Mouse (Mus musculus): ENCODE results near the gene Ctnna2. TPM values are rescaled to one million over a fixed set of nuclear protein-coding genes. Genes with fewer than 3 reads are reported as not detected.

The Ctnna2 gene
- polyA plus RNA-seq, 1 experiment from 2014 or later: 0.32 TPM

DNA sequence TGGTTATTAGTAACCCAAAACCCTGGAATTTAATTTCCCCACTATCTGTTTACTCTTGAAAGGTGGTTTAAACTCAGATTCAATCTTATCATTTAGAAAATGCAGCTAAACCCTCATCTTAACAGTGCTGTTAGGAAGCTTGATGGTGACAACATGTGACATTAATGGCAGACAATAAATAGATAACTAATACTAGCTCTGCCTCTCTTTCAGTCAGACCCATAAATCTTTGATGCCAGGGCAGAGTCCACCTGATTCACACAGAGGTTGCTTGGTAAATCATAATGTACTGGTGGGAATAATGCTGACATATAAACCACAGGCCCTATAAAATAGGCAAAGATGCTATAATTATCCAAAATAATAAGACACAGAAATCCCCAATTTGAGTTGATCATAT lies 398.6 kb downstream of the Ctnna2 start:
- Histone ChIP-seq H3K27me3 (ENCODE audit: control insufficient read depth, insufficient read depth, low read length) (no peaks in the 10 kb centered on the region), H3K36me3 (ENCODE audit: control insufficient read depth, insufficient read depth, low read length) (no peaks in the 10 kb centered on the region), H3K4me1 (ENCODE audit: control insufficient read depth, insufficient read depth, low read length) (no peaks in the 10 kb centered on the region), H3K9ac (ENCODE audit: low read depth, low read length) (no peak overlapping the region), H3K9me3 (ENCODE audit: control insufficient read depth, low read length) (no peaks in the 10 kb centered on the region), H3K4me3 (ENCODE audit: low read length) (no peak overlapping the region), H3K27ac (ENCODE audit: low read depth, low read length) (no peak overlapping the region), H3K4me2 (replicated peaks; ENCODE audit: low read depth, low read length) (no peak overlapping the region)
- no peak for ATAC-seq (ENCODE audit: low FRiP score, low TSS enrichment)

GRCm38 (mm10) chr6:77578612-77579011 lies 400.9 kb downstream of the Ctnna2 start:
- no peak overlapping the region for H3K4me3 ChIP-seq (ENCODE audit: low read length)
- H3K4me2 ChIP-seq (replicated peaks; ENCODE audit: low read depth, low read length): no peak overlapping the region
- no peaks in the 10 kb centered on the region for H3K36me3 ChIP-seq (ENCODE audit: control insufficient read depth, insufficient read depth, low read length)
- no peaks in the 10 kb centered on the region for H3K27me3 ChIP-seq (ENCODE audit: control insufficient read depth, insufficient read depth, low read length)
- H3K9ac ChIP-seq (ENCODE audit: low read depth, low read length): no peak overlapping the region
- no peak overlapping the region for H3K27ac ChIP-seq (ENCODE audit: low read depth, low read length)
- ATAC-seq (ENCODE audit: low FRiP score, low TSS enrichment): no peak
- no peaks in the 10 kb centered on the region for H3K9me3 ChIP-seq (ENCODE audit: control insufficient read depth, low read length)
- WGBS: 55% methylated on average over 1 of the region's 1 CpGs
- no peaks in the 10 kb centered on the region for H3K4me1 ChIP-seq (ENCODE audit: control insufficient read depth, insufficient read depth, low read length)

- no peaks in the 10 kb centered on the region for H3K4me1 ChIP-seq (ENCODE audit: control insufficient read depth, insufficient read depth, low read length)
- no peak overlapping the region for H3K4me3 ChIP-seq (ENCODE audit: low read length)
- no peak overlapping the region for H3K27ac ChIP-seq (ENCODE audit: low read depth, low read length)
- H3K4me2 ChIP-seq (replicated peaks; ENCODE audit: low read depth, low read length): no peak overlapping the region
- 62% methylated on average over 3 of the region's 3 CpGs for WGBS
- no peaks in the 10 kb centered on the region for H3K36me3 ChIP-seq (ENCODE audit: control insufficient read depth, insufficient read depth, low read length)
- H3K9me3 ChIP-seq (ENCODE audit: control insufficient read depth, low read length): no peaks in the 10 kb centered on the region
- no peak for ATAC-seq (ENCODE audit: low FRiP score, low TSS enrichment)
- H3K9ac ChIP-seq (ENCODE audit: low read depth, low read length): no peak overlapping the region
- no peaks in the 10 kb centered on the region for H3K27me3 ChIP-seq (ENCODE audit: control insufficient read depth, insufficient read depth, low read length)
These were observed 401.9 kb downstream of the Ctnna2 start for GRCm38 (mm10) chr6:77577585-77577984.

- H3K4me2 ChIP-seq (replicated peaks; ENCODE audit: low read depth, low read length): no peak overlapping the region
- H3K27me3 ChIP-seq (ENCODE audit: control insufficient read depth, insufficient read depth, low read length): no peaks in the 10 kb centered on the region
- H3K9ac ChIP-seq (ENCODE audit: low read depth, low read length): no peak overlapping the region
- no peak for ATAC-seq (ENCODE audit: low FRiP score, low TSS enrichment)
- H3K4me1 ChIP-seq (ENCODE audit: control insufficient read depth, insufficient read depth, low read length): no peaks in the 10 kb centered on the region
- no peak overlapping the region for H3K4me3 ChIP-seq (ENCODE audit: low read length)
- no peaks in the 10 kb centered on the region for H3K9me3 ChIP-seq (ENCODE audit: control insufficient read depth, low read length)
- WGBS: 52% methylated on average over 3 of the region's 3 CpGs
- H3K27ac ChIP-seq (ENCODE audit: low read depth, low read length): no peak overlapping the region
- no peaks in the 10 kb centered on the region for H3K36me3 ChIP-seq (ENCODE audit: control insufficient read depth, insufficient read depth, low read length)
These were observed 406.9 kb downstream of the Ctnna2 start for GRCm38 (mm10) chr6:77572614-77573013.

- Histone ChIP-seq H3K36me3 (ENCODE audit: control insufficient read depth, insufficient read depth, low read length) (no peaks in the 10 kb centered on the region), H3K4me3 (ENCODE audit: low read length) (no peak overlapping the region), H3K4me2 (replicated peaks; ENCODE audit: low read depth, low read length) (no peak overlapping the region), H3K27me3 (ENCODE audit: control insufficient read depth, insufficient read depth, low read length) (no peaks in the 10 kb centered on the region), H3K9me3 (ENCODE audit: control insufficient read depth, low read length) (no peaks in the 10 kb centered on the region), H3K9ac (ENCODE audit: low read depth, low read length) (no peak overlapping the region), H3K27ac (ENCODE audit: low read depth, low read length) (no peak overlapping the region), H3K4me1 (ENCODE audit: control insufficient read depth, insufficient read depth, low read length) (no peaks in the 10 kb centered on the region)
- 86% methylated on average over 3 of the region's 3 CpGs for WGBS
- no peak for ATAC-seq (ENCODE audit: low FRiP score, low TSS enrichment)
These were observed 409.6 kb downstream of the Ctnna2 start for GRCm38 (mm10) chr6:77569851-77570250.

DNA sequence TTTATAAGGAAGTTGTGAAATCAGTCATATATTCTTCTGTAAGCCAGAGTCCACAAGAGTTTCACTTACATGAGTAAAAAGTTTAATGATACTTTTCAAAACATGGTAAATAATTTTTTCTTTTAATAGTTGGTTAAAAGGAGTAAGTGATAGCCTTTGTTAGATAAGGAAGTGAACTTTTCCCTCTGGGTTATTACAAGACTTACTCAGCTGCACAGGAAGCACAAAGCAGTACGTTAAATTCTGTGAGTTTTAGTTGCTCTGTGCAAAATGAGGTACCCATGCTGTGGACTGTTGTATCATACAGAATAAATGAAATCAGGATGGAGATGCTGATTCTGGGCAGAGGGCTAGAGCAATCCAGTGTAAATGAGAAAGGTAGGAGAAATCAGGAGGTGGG lies 423.3 kb downstream of the Ctnna2 start:
- H3K36me3 ChIP-seq (ENCODE audit: control insufficient read depth, insufficient read depth, low read length): no peaks in the 10 kb centered on the region
- ATAC-seq (ENCODE audit: low FRiP score, low TSS enrichment): no peak
- 68% methylated on average over 1 of the region's 1 CpGs for WGBS
- H3K4me1 ChIP-seq (ENCODE audit: control insufficient read depth, insufficient read depth, low read length): no peaks in the 10 kb centered on the region
- H3K4me2 ChIP-seq (replicated peaks; ENCODE audit: low read depth, low read length): no peak overlapping the region
- no peak overlapping the region for H3K9ac ChIP-seq (ENCODE audit: low read depth, low read length)
- H3K9me3 ChIP-seq (ENCODE audit: control insufficient read depth, low read length): no peaks in the 10 kb centered on the region
- H3K27me3 ChIP-seq (ENCODE audit: control insufficient read depth, insufficient read depth, low read length): no peaks in the 10 kb centered on the region
- H3K4me3 ChIP-seq (ENCODE audit: low read length): no peak overlapping the region
- no peak overlapping the region for H3K27ac ChIP-seq (ENCODE audit: low read depth, low read length)

- Histone ChIP-seq H3K27me3 (ENCODE audit: control insufficient read depth, insufficient read depth, low read length) (no peaks in the 10 kb centered on the region), H3K27ac (ENCODE audit: low read depth, low read length) (no peak overlapping the region), H3K9ac (ENCODE audit: low read depth, low read length) (no peak overlapping the region), H3K4me3 (ENCODE audit: low read length) (no peak overlapping the region), H3K4me2 (replicated peaks; ENCODE audit: low read depth, low read length) (no peak overlapping the region), H3K9me3 (ENCODE audit: control insufficient read depth, low read length) (no peaks in the 10 kb centered on the region), H3K36me3 (ENCODE audit: control insufficient read depth, insufficient read depth, low read length) (no peaks in the 10 kb centered on the region), H3K4me1 (ENCODE audit: control insufficient read depth, insufficient read depth, low read length) (no peaks in the 10 kb centered on the region)
- no peak for ATAC-seq (ENCODE audit: low FRiP score, low TSS enrichment)
- 51% methylated on average over 15 of the region's 15 CpGs for WGBS
These were observed 442.3 kb downstream of the Ctnna2 start for GRCm38 (mm10) chr6:77537055-77537807.

GRCm38 (mm10) chr6:77527636-77528035 lies 451.9 kb downstream of the Ctnna2 start:
- Histone ChIP-seq H3K36me3 (ENCODE audit: control insufficient read depth, insufficient read depth, low read length) (no peaks in the 10 kb centered on the region), H3K9me3 (ENCODE audit: control insufficient read depth, low read length) (no peaks in the 10 kb centered on the region), H3K4me1 (ENCODE audit: control insufficient read depth, insufficient read depth, low read length) (no peaks in the 10 kb centered on the region), H3K27me3 (ENCODE audit: control insufficient read depth, insufficient read depth, low read length) (no peaks in the 10 kb centered on the region), H3K4me2 (replicated peaks; ENCODE audit: low read depth, low read length) (no peak overlapping the region), H3K27ac (ENCODE audit: low read depth, low read length) (no peak overlapping the region), H3K9ac (ENCODE audit: low read depth, low read length) (no peak overlapping the region), H3K4me3 (ENCODE audit: low read length) (no peak overlapping the region)
- ATAC-seq (ENCODE audit: low FRiP score, low TSS enrichment): no peak
- WGBS: 76% methylated on average over 2 of the region's 2 CpGs

GRCm38 (mm10) chr6:77521836-77522235 lies 457.7 kb downstream of the Ctnna2 start:
- H3K4me2 ChIP-seq (replicated peaks; ENCODE audit: low read depth, low read length): no peak overlapping the region
- 81% methylated on average over 2 of the region's 2 CpGs for WGBS

More at GRCm38 (mm10) chr6:77521836-77522235, 457.7 kb downstream of the Ctnna2 start:
- H3K4me1 ChIP-seq (ENCODE audit: control insufficient read depth, insufficient read depth, low read length): no peaks in the 10 kb centered on the region
- H3K9me3 ChIP-seq (ENCODE audit: control insufficient read depth, low read length): no peaks in the 10 kb centered on the region
- no peak overlapping the region for H3K27ac ChIP-seq (ENCODE audit: low read depth, low read length)
- H3K9ac ChIP-seq (ENCODE audit: low read depth, low read length): no peak overlapping the region
- H3K4me3 ChIP-seq (ENCODE audit: low read length): no peak overlapping the region
- no peaks in the 10 kb centered on the region for H3K36me3 ChIP-seq (ENCODE audit: control insufficient read depth, insufficient read depth, low read length)
- H3K27me3 ChIP-seq (ENCODE audit: control insufficient read depth, insufficient read depth, low read length): no peaks in the 10 kb centered on the region
- ATAC-seq (ENCODE audit: low FRiP score, low TSS enrichment): no peak

Data from kidney, embryonic 14.5 days (tissue).